Mouse (Mus musculus): ENCODE data around the gene Mrps9. TPM values are rescaled to one million over a fixed set of nuclear protein-coding genes. Genes with fewer than 3 reads are reported as not detected.

Mrps9 gene
- total and polyA plus RNA-seq, 3 experiments = 89.9 to 134 (median 111) TPM

GRCm38 (mm10) chr1:42917908-42918307 is 66.9 kb downstream of the Mrps9 start:
- Histone ChIP-seq H3K79me2 (replicated peaks; ENCODE audit: control insufficient read depth, extremely low read depth, insufficient read depth, poor library complexity, severe bottlenecking) (no peaks in the 10 kb centered on the region), H3K36me3 (replicated peaks in 1 of 2; ENCODE audit: control insufficient read depth in 1 of 2, insufficient read depth in 1 of 2, low read length in 1 of 2) (no peaks in the 10 kb centered on the region), H3K4me1 (ENCODE audit: control insufficient read depth in 1 of 2, insufficient read depth in 2 of 2) (no peaks in the 10 kb centered on the region), H3K27me3 (replicated peaks) (no peaks in the 10 kb centered on the region), H3K9me3 (replicated peaks; ENCODE audit: low read length) (no peaks in the 10 kb centered on the region), H3K4me3 (replicated peaks in 1 of 3; ENCODE audit: low read depth in 2 of 3, low read length in 2 of 3, poor library complexity in 1 of 3) (no peak overlapping the region), H3K4me2 (ENCODE audit: insufficient read depth, low read depth, poor library complexity, severe bottlenecking) (no peak overlapping the region), H3K27ac (ENCODE audit: insufficient read depth, low read depth) (no peak overlapping the region), H3K9ac (ENCODE audit: insufficient read depth, low read depth) (no peak overlapping the region)
- TF ChIP-seq MEF2A (IDR thresholded peaks at IDR 0.05; ENCODE audit: borderline replicate concordance, low read depth, low read length) (no peak), MAX (IDR thresholded peaks at IDR 0.05; ENCODE audit: low read length) (no peak), ZKSCAN1 (IDR thresholded peaks at IDR 0.05; ENCODE audit: borderline replicate concordance, low read depth, low read length) (no peak), CTCF (conservative IDR thresholded peaks at IDR 0.05 in 1 of 2, IDR thresholded peaks at IDR 0.05 in 1 of 2; ENCODE audit: low read depth in 2 of 2, low read length in 2 of 2) (no peak), MYC (IDR thresholded peaks at IDR 0.05; ENCODE audit: low read depth, low read length) (no peak), MAZ (IDR thresholded peaks at IDR 0.05; ENCODE audit: low read depth, low read length) (no peak), ZC3H11A (IDR thresholded peaks at IDR 0.05; ENCODE audit: low read depth, low read length) (no peak), BHLHE40 (IDR thresholded peaks at IDR 0.05; ENCODE audit: low read depth, low read length) (peak; percentile 26; the same call in 1 of the 2 replicates)
- no peak for DNase-seq (ENCODE audit: extremely low read depth)
- in situ Hi-C loops (cut with MboI; ENCODE audit: low pct_ligation_motif_present, low pct_unique_long_range_greater_than_20kb, low sequenced_read_pairs) = loop anchor here (10.0 to 25.0 kb wide), 2 partner anchors 147 to 344 kb away; no protein-coding TSS in a partner anchor
- dilution Hi-C loops (cut with MboI; ENCODE audit: extremely low pct_ligation_motif_present, extremely low pct_unique_long_range_greater_than_20kb, low sequenced_read_pairs) = no loop called here

GRCm38 (mm10) chr1:42923924-42924323 is 72.9 kb downstream of the Mrps9 start:
- Histone ChIP-seq H3K9ac (ENCODE audit: insufficient read depth, low read depth) (no peak overlapping the region), H3K36me3 (replicated peaks in 1 of 2; ENCODE audit: control insufficient read depth in 1 of 2, insufficient read depth in 1 of 2, low read length in 1 of 2) (no peaks in the 10 kb centered on the region), H3K27me3 (replicated peaks) (no peaks in the 10 kb centered on the region), H3K4me3 (replicated peaks in 1 of 3; ENCODE audit: low read depth in 2 of 3, low read length in 2 of 3, poor library complexity in 1 of 3) (no peak overlapping the region), H3K9me3 (replicated peaks; ENCODE audit: low read length) (no peaks in the 10 kb centered on the region), H3K79me2 (replicated peaks; ENCODE audit: control insufficient read depth, extremely low read depth, insufficient read depth, poor library complexity, severe bottlenecking) (no peaks in the 10 kb centered on the region), H3K4me2 (ENCODE audit: insufficient read depth, low read depth, poor library complexity, severe bottlenecking) (no peak overlapping the region), H3K4me1 (ENCODE audit: control insufficient read depth in 1 of 2, insufficient read depth in 2 of 2) (no peaks in the 10 kb centered on the region), H3K27ac (ENCODE audit: insufficient read depth, low read depth) (no peak overlapping the region)
- in situ Hi-C loops (cut with MboI; ENCODE audit: low pct_ligation_motif_present, low pct_unique_long_range_greater_than_20kb, low sequenced_read_pairs) (loop anchor here (25.0 kb wide), 1 partner anchor 338 kb away; no protein-coding TSS in a partner anchor), dilution Hi-C loops (cut with MboI; ENCODE audit: extremely low pct_ligation_motif_present, extremely low pct_unique_long_range_greater_than_20kb, low sequenced_read_pairs) (no loop called here)
- no peak for DNase-seq (ENCODE audit: extremely low read depth)
- TF ChIP-seq TCF12 (IDR thresholded peaks at IDR 0.05; ENCODE audit: low read depth, low read length) (no peak), UBTF (IDR thresholded peaks at IDR 0.05; ENCODE audit: low read depth, low read length) (no peak), MAZ (IDR thresholded peaks at IDR 0.05; ENCODE audit: low read depth, low read length) (no peak), BHLHE40 (IDR thresholded peaks at IDR 0.05; ENCODE audit: low read depth, low read length) (no peak), MAFK (IDR thresholded peaks at IDR 0.05; ENCODE audit: insufficient replicate concordance, low read length) (no peak), JUN (IDR thresholded peaks at IDR 0.05; ENCODE audit: insufficient read depth, low read depth, low read length) (no peak)

GRCm38 (mm10) chr1:42933613-42934012 is 82.6 kb downstream of the Mrps9 start:
- no peaks in the 10 kb centered on the region for H3K27me3 ChIP-seq (replicated peaks)
- no peak overlapping the region for H3K9ac ChIP-seq (ENCODE audit: insufficient read depth, low read depth)
- H3K4me2 ChIP-seq (ENCODE audit: insufficient read depth, low read depth, poor library complexity, severe bottlenecking) = no peak overlapping the region
- no peaks in the 10 kb centered on the region for H3K79me2 ChIP-seq (replicated peaks; ENCODE audit: control insufficient read depth, extremely low read depth, insufficient read depth, poor library complexity, severe bottlenecking)
- no peaks in the 10 kb centered on the region for H3K4me1 ChIP-seq (ENCODE audit: control insufficient read depth in 1 of 2, insufficient read depth in 2 of 2)
- in situ Hi-C loops (cut with MboI; ENCODE audit: low pct_ligation_motif_present, low pct_unique_long_range_greater_than_20kb, low sequenced_read_pairs) (no loop called here), dilution Hi-C loops (cut with MboI; ENCODE audit: extremely low pct_ligation_motif_present, extremely low pct_unique_long_range_greater_than_20kb, low sequenced_read_pairs) (no loop called here)
- H3K27ac ChIP-seq (ENCODE audit: insufficient read depth, low read depth) = no peak overlapping the region
- H3K4me3 ChIP-seq (replicated peaks in 1 of 3; ENCODE audit: low read depth in 2 of 3, low read length in 2 of 3, poor library complexity in 1 of 3) = no peak overlapping the region
- no peak for DNase-seq (ENCODE audit: extremely low read depth)
- no peaks in the 10 kb centered on the region for H3K9me3 ChIP-seq (replicated peaks; ENCODE audit: low read length)
- H3K36me3 ChIP-seq (replicated peaks in 1 of 2; ENCODE audit: control insufficient read depth in 1 of 2, insufficient read depth in 1 of 2, low read length in 1 of 2) = no peaks in the 10 kb centered on the region
- no peak for TF ChIP-seq IRF4 (IDR thresholded peaks at IDR 0.05; ENCODE audit: low read depth, low read length)

Measured in CH12.LX (cell line).